Mouse (Mus musculus): ENCODE measurements around the gene Zbtb21. TPM values are rescaled to one million over a fixed set of nuclear protein-coding genes. Genes with fewer than 3 reads are reported as not detected.

Gene Zbtb21
- polyA plus RNA-seq, 1 experiment from 2014 or later, result 8.4 TPM

GRCm38 (mm10) chr16:97907496-97907895, 54.9 kb downstream of the Zbtb21 start:
- H3K4me3 ChIP-seq (ENCODE audit: control insufficient read depth in 1 of 2, insufficient read depth in 1 of 2, low read depth in 1 of 2, low read length in 2 of 2), result no peak overlapping the region
- H3K4me1 ChIP-seq (ENCODE audit: control insufficient read depth in 2 of 2, insufficient read depth in 2 of 2, low read length in 2 of 2), result peaks cover 3 to 9% of the 10 kb centered on the region in 2 experiments; a peak in 3 of 4 replicates
- H3K4me2 ChIP-seq (ENCODE audit: low read length), result no peak overlapping the region
- no peak overlapping the region for H3K27ac ChIP-seq (replicated peaks in 1 of 2; ENCODE audit: control insufficient read depth in 1 of 2, insufficient read depth in 1 of 2, low read depth in 2 of 2, low read length in 2 of 2)
- no peaks in the 10 kb centered on the region for H3K9me3 ChIP-seq (ENCODE audit: control insufficient read depth, low read length)
- WGBS, result 59% methylated on average over 6 of the region's 6 CpGs
- no peak overlapping the region for H3K9ac ChIP-seq (ENCODE audit: low read length)
- ATAC-seq (ENCODE audit: insufficient number of reproducible peaks, insufficient read depth, low FRiP score, low read depth), result no peak
- H3K27me3 ChIP-seq (ENCODE audit: control insufficient read depth, insufficient read depth, low read length), result no peaks in the 10 kb centered on the region
- H3K36me3 ChIP-seq (ENCODE audit: control insufficient read depth, insufficient read depth, low read length), result peaks cover 8% of the 10 kb centered on the region; the same call in 1 of the 2 replicates

GRCm38 (mm10) chr16:97906337-97906736, 56.1 kb downstream of the Zbtb21 start:
- no peak for ATAC-seq (ENCODE audit: insufficient number of reproducible peaks, insufficient read depth, low FRiP score, low read depth)

GRCm38 (mm10) chr16:97905449-97905991, 56.9 kb downstream of the Zbtb21 start:
- ATAC-seq (ENCODE audit: insufficient number of reproducible peaks, insufficient read depth, low FRiP score, low read depth), result no peak
- Histone ChIP-seq H3K36me3 (ENCODE audit: control insufficient read depth, insufficient read depth, low read length) (peaks cover 4% of the 10 kb centered on the region; the same call in 1 of the 2 replicates), H3K4me1 (ENCODE audit: control insufficient read depth in 2 of 2, insufficient read depth in 2 of 2, low read length in 2 of 2) (peaks cover 3 to 9% of the 10 kb centered on the region in 2 experiments; a peak in 3 of 4 replicates), H3K27ac (replicated peaks in 1 of 2; ENCODE audit: control insufficient read depth in 1 of 2, insufficient read depth in 1 of 2, low read depth in 2 of 2, low read length in 2 of 2) (no peak overlapping the region), H3K4me3 (ENCODE audit: control insufficient read depth in 1 of 2, insufficient read depth in 1 of 2, low read depth in 1 of 2, low read length in 2 of 2) (no peak overlapping the region), H3K9me3 (ENCODE audit: control insufficient read depth, low read length) (no peaks in the 10 kb centered on the region), H3K27me3 (ENCODE audit: control insufficient read depth, insufficient read depth, low read length) (no peaks in the 10 kb centered on the region), H3K9ac (ENCODE audit: low read length) (no peak overlapping the region), H3K4me2 (ENCODE audit: low read length) (no peak overlapping the region)
- WGBS, result 58% methylated on average over 2 of the region's 2 CpGs

More at GRCm38 (mm10) chr16:97906337-97906736, 56.1 kb downstream of the Zbtb21 start:
- H3K4me1 ChIP-seq (ENCODE audit: control insufficient read depth in 2 of 2, insufficient read depth in 2 of 2, low read length in 2 of 2), result peaks cover 3 to 9% of the 10 kb centered on the region in 2 experiments; a peak in 3 of 4 replicates
- H3K4me2 ChIP-seq (ENCODE audit: low read length), result no peak overlapping the region
- H3K4me3 ChIP-seq (ENCODE audit: control insufficient read depth in 1 of 2, insufficient read depth in 1 of 2, low read depth in 1 of 2, low read length in 2 of 2), result no peak overlapping the region
- H3K9me3 ChIP-seq (ENCODE audit: control insufficient read depth, low read length), result no peaks in the 10 kb centered on the region
- H3K27me3 ChIP-seq (ENCODE audit: control insufficient read depth, insufficient read depth, low read length), result no peaks in the 10 kb centered on the region
- H3K27ac ChIP-seq (replicated peaks in 1 of 2; ENCODE audit: control insufficient read depth in 1 of 2, insufficient read depth in 1 of 2, low read depth in 2 of 2, low read length in 2 of 2), result no peak overlapping the region
- no peak overlapping the region for H3K9ac ChIP-seq (ENCODE audit: low read length)
- peaks cover 4% of the 10 kb centered on the region; the same call in 1 of the 2 replicates for H3K36me3 ChIP-seq (ENCODE audit: control insufficient read depth, insufficient read depth, low read length)

DNA sequence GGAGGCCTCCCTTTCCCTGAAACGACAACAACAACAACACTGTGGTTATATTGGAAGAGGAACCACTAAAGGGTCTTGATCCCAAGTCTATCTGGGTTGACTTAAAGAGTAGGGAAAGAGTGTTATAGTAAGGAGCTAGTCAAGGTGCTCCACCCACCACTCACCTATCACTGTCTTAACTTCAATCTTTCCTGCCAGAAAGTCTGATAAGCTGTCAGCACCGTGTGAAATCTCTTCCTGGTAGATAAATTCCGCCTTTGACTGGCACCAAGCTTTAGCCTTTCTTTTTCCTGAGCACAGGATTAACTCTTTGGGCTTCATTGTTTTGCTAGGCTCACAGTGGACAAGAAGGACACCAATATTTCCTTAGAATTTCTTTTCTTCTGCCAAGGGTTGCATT, 58.4 kb downstream of the Zbtb21 start:
- Histone ChIP-seq H3K9me3 (ENCODE audit: control insufficient read depth, low read length) (no peaks in the 10 kb centered on the region), H3K4me3 (ENCODE audit: control insufficient read depth in 1 of 2, insufficient read depth in 1 of 2, low read depth in 1 of 2, low read length in 2 of 2) (no peak overlapping the region), H3K4me1 (ENCODE audit: control insufficient read depth in 2 of 2, insufficient read depth in 2 of 2, low read length in 2 of 2) (peaks cover 3 to 9% of the 10 kb centered on the region in 2 experiments; a peak in 3 of 4 replicates), H3K9ac (ENCODE audit: low read length) (no peak overlapping the region), H3K4me2 (ENCODE audit: low read length) (no peak overlapping the region), H3K36me3 (ENCODE audit: control insufficient read depth, insufficient read depth, low read length) (no peaks in the 10 kb centered on the region), H3K27ac (replicated peaks in 1 of 2; ENCODE audit: control insufficient read depth in 1 of 2, insufficient read depth in 1 of 2, low read depth in 2 of 2, low read length in 2 of 2) (no peak overlapping the region), H3K27me3 (ENCODE audit: control insufficient read depth, insufficient read depth, low read length) (no peaks in the 10 kb centered on the region)
- WGBS, result 49% methylated on average over 3 of the region's 3 CpGs
- no peak for ATAC-seq (ENCODE audit: insufficient number of reproducible peaks, insufficient read depth, low FRiP score, low read depth)

- Histone ChIP-seq H3K9me3 (ENCODE audit: control insufficient read depth, low read length) (no peaks in the 10 kb centered on the region), H3K36me3 (ENCODE audit: control insufficient read depth, insufficient read depth, low read length) (no peaks in the 10 kb centered on the region), H3K4me3 (ENCODE audit: control insufficient read depth in 1 of 2, insufficient read depth in 1 of 2, low read depth in 1 of 2, low read length in 2 of 2) (no peak overlapping the region), H3K27me3 (ENCODE audit: control insufficient read depth, insufficient read depth, low read length) (no peaks in the 10 kb centered on the region), H3K27ac (replicated peaks in 1 of 2; ENCODE audit: control insufficient read depth in 1 of 2, insufficient read depth in 1 of 2, low read depth in 2 of 2, low read length in 2 of 2) (peak overlapping the region; percentile 14 to 61; a peak in 3 of 4 replicates), H3K9ac (ENCODE audit: low read length) (no peak overlapping the region), H3K4me1 (ENCODE audit: control insufficient read depth in 2 of 2, insufficient read depth in 2 of 2, low read length in 2 of 2) (peaks cover 0 to 18% of the 10 kb centered on the region in 2 experiments; a peak in 2 of 4 replicates), H3K4me2 (ENCODE audit: low read length) (peak overlapping the region; percentile 18)
- WGBS, result 33% methylated on average over 5 of the region's 5 CpGs
- peak; percentile 76; the same call in 1 of the 2 replicates for ATAC-seq (ENCODE audit: insufficient number of reproducible peaks, insufficient read depth, low FRiP score, low read depth)
Observed at GRCm38 (mm10) chr16:97897346-97898024, 64.9 kb downstream of the Zbtb21 start.

Other genes with a start within 250 kb of the Zbtb21 start
- 1.9 and 2.1 TPM in 2 replicates for gene Ripk4, start 198.8 kb downstream of the Zbtb21 start, polyA plus RNA-seq (2014; fragmentation: Nextera tagmentation; extraction: Ambion mirVana)
- gene Prdm15, start 110.8 kb downstream of the Zbtb21 start, polyA plus RNA-seq (2014; fragmentation: Nextera tagmentation; extraction: Ambion mirVana), result 4.3 and 6.4 TPM in 2 replicates
- gene C2cd2, start within 50 bp of the Zbtb21 start, polyA plus RNA-seq (2014; fragmentation: Nextera tagmentation; extraction: Ambion mirVana), result 16.4 and 18.9 TPM in 2 replicates
- gene B230307C23Rik, start 34.7 kb upstream of the Zbtb21 start, polyA plus RNA-seq (2014; fragmentation: Nextera tagmentation; extraction: Ambion mirVana), result 13.8 and 17.9 TPM in 2 replicates
- 9.0 and 11.2 TPM in 2 replicates for gene A630089N07Rik, start 119.8 kb upstream of the Zbtb21 start, polyA plus RNA-seq (2014; fragmentation: Nextera tagmentation; extraction: Ambion mirVana)

Data from heart, embryonic 14.5 days (tissue).